Mouse (Mus musculus) embryonic fibroblast, embryonic 13.5 days (primary cell): ENCODE measurements at regions not wholly inside any gene's neighbourhood (a gene's known extent, or its start where the extent isn't known, plus 50 kb on each side); places are given as distances from the start of the nearest gene placed in this dataset.

Source experiments
- CTCF ChIP-seq: IDR thresholded peaks from 2 replicates; pipeline ENCODE4 v1.5.1; 2011; ENCODE audit warnings: mild to moderate bottlenecking, control low read depth, low read length, moderate library complexity, borderline replicate concordance; ENCODE audit not compliant: insufficient read depth
- POLR2A ChIP-seq: IDR thresholded peaks from 2 replicates; pipeline ENCODE4 v1.6.1; 2011; ENCODE audit warnings: low read depth, mild to moderate bottlenecking, control low read depth, low read length, moderate library complexity

DNA sequence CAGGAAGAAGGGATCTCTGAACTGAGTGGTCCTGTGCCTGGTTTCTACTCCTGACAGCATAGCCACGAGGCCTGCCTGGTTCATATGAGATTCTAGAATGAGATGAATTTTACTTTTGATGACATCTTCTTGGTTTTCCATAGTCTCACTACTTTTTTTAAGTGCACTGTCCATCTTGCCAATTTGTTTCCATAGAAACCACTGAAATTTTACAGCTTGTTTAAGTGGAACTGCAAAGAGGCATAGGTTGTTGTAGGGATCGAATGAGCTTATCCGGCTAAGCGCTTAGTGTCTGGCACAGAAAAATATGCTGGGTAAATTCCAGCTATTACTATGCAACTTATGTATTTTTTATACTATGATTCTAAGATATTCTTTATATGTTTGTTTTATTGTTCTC, 100.8 kb upstream of the Fshr start:
- TF ChIP-seq CTCF (no peak), POLR2A (no peak)
